Mouse (Mus musculus) ZHBTc4 (cell line): Measurements from ENCODE around the gene Bach2.

ENCODE experiments used
- DNase-seq: peaks from one replicate; pipeline ENCODE4 v3.0.0-alpha.2; 2011; ENCODE audit warnings: low read depth, low spot score

Bach2 gene

DNA sequence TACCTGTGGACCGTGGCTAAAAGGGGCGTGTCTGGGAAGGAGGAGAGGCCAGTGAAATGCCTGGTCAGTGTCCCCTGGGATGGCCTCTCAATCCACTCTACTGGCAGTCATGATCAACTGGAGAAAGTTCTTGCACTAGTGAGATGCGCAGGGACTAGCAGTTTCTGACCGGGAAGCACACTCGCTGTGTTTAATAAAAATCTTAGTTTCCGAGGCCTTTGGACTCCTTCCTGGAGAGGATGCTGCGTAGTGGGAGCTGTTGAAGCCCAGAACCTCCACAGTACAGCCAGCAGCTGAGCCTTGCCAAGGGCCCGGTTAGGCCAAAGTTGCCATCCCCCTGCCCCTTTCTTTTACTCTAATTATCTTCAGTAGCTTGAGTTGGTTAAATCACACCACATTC is 148.3 kb downstream of the Bach2 start:
- DNase-seq = no peak

DNA sequence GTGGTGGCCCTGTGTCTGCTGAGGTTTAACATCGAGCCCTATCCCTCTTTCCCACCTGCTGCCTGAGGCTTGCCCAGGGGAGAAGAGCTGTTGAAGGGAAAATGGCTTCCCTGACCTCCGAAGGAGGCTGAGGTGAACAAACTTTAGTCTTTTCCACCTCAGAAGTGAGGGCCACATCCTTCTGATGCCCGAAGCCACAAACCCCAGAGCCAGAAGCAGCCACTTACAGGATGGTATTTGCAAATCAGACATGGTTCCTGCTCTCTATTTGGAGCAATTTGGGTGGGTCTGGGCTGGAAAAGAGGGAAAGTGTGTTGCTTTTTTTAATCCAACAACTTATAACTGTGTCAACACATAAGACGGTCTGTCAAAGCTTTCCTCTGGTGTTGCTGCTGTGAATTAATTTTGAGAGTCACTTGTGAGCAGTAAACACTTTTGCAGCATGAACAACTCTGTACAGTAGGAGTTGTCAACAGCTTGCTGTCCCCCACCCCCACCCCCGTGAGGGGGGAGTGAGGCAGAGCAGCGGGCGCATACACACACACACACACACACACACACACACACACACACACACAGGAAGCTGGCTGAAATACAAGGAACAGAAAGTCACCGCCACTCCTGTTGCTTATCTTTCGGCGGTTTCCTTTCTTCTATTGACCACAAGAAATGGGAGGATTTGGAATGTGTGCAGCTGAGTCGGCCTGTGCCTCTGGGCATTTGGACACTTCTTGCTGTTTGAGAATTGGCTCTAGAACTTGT is 149.1 kb downstream of the Bach2 start:
- peak; percentile 62 for DNase-seq

DNA sequence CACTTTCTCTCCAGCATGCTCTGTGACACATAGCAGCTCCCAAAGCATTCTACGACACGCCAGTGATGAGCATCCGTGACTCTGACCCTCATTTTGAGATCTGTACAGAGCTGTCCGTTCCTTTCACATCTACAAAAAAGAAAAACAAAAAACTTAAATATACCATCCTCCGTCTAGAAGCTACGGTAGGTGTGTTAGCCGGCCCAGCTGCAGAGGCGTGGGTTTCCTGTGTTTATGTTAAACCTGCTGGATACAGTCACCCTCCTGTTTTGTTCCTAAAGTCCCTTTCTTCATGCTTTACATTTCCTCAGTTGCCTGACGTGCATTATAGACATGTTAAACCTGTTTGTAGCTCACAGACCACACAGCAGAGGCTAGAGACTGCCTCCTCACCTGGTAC is 150.0 kb downstream of the Bach2 start:
- no peak for DNase-seq

DNA sequence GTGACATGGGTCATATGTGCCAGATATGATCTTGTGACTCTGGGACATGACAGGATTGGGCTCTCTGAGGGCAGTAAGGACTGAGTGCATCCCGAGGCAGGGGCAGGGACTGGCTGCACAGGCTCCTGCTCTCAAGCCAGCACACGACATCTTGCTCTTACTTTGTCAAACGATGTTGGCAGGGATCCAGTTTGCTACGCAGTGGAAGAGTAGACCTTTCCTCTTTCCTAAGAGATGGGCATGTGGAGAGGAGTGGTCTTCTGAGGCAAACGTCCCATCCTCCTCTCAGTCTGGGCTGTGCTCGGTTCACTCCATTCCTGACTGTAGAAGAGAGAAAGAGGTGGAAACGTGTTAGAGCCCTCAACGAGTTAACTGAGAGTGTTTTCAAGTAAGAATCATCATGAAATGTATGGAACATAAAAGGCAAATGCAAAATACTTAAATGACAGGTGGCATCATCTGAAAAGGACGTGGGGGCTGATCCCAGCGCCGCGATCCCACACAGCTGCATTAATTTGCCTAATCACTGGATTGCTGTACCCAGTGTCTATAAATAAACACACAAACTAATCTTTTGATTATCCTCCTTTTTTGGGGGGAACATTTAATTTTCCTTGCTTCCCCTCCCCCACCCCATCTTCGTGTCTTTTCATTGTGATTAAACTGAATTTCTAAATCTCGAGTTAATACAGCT is 150.7 kb downstream of the Bach2 start:
- no peak for DNase-seq

DNA sequence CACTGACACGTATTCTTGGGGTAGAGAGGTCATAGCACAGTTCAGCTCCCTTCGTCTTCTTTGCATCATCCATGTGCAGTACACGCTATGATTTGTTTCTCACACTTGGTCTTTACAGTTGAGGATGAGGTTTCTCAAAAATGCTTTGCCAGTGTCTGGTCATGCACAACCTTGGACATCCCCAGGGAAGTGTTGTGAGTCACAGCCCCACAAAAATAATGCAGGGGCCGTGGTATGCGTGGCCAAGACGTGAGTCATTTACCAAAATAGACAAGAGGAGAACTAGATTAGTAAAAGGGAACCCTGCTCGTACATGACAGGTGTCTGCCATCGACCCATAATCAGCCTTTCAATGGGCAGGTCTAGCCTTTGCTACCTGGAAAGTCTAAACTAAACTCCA is 152.7 kb downstream of the Bach2 start:
- DNase-seq = no peak

DNA sequence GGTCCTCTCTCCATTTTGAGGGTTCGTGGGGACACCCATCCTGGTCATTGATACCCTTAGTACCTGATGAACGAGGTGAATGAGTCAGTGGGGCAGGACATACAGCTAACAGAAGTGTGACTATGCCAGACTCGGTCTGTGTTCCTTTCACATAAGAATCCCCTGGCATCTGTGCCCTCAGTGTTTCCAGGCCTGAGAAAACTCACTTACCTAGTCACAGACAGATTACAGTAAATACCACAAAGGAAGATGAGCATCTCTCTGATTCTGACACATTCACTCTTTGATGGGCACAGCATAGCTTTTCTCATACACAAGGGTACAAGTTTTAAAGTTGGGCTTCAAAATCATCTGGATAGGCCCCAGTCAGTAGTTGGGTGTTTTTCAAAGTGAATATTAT is 154.6 kb downstream of the Bach2 start:
- no peak for DNase-seq

DNA sequence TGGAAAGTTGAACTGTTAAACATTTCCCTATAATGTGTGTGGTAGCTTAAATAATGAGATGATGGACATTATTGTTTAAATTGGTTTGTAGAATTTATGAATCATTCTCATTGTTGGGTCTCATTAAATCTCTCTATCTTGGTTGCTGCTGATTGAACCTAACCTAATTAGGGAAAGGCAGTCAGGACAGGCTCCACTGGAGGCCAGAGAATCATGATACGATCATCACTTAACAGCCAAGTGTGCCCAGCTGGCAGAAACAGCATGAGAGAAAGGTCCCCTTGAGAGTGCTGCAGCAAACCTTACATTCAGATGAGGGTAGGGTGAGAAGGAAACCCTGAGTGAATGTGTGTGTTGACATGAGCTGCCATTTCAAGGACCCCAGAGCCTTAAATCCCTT is 155.3 kb downstream of the Bach2 start:
- DNase-seq = no peak

DNA sequence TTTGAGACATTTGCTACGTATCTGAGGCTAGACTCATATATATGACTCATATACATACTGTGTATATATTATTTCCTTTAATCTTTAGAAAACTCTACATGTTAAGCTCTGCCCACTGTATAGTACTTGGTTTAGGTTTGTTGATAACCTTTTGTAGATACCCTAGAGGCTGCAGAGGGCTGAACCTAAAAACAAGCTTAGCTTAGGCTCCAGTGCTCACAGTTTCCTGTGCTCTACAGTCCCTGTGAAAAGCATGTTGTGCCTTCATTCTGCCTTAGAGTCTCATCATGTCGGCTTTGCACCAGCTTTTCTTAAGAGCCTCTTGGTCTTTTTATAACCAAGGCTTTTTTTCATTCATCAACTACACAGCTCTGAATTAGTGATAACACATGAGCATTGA is 156.2 kb downstream of the Bach2 start:
- DNase-seq = no peak

DNA sequence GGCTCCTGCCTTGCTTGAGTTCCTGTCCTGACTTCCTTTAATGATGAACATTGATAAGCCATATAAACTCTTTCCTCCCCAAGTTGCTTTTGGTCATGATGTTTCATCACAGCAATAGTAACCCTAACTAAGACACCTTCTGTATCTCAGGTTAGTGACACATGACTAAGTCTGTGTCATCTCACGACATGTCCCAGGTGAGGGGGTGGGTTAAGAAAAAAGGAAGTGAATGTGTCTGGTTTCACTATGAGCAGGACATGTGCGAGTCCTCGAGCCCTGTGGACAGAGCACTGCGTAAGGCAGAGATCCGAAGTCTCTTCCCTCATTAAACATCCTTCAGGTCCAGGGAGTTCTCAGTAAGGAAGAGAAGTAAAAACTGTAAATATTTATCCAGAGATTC is 162.9 kb downstream of the Bach2 start:
- no peak for DNase-seq

DNA sequence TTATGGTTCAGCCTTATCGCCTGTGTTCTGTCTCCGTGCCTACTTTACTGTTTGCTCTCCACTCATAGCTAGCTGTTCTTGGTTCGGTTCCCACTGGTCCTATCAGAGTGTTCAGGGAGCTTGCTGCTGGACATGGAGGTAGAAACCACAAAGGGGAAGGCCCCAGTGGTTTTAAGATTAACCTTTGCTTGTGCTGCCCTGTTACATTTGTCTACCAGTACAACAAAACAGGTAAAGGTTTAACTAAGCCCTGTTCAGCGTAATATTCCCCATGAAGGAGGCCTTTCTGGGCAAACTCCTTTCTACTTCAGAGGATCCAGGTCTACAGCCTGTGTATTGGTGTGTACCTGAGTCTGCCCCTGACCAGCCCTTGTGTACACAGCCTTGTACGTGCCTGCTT is 164.9 kb downstream of the Bach2 start:
- no peak for DNase-seq

DNA sequence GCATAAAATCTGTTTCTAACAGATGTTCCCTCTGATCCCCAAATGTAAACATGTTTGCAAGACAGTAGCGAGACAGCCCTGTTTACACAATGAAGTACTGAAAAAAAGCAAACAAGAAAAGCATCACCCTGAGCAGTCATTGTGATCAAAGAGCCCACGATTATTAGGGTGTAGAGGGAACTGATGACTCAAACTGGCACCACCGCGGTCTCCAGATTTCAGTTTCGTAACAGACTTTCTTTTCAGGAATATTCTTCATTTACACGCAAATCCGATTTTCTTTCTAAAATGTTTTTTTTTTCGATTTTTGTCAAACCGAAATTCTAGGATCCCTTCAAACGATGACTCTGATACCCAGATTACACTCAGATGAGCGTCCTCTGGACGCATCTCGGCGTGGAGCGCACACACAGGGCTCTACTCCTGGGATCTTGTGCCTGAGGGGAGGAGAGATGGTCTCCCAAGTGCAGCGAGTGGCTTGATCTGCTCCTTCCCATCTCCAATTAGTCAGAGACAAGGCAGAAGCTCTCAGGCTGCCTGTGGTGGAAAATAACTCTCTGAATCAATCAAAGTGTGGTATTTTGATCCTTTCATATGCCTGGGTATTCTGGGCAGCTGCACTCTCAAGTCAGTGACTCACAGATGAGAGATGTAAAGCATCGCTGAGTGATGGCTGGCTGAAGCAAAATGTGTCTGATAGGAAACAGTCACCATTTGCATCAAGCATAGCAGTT is 166.7 kb downstream of the Bach2 start:
- DNase-seq = no peak

DNA sequence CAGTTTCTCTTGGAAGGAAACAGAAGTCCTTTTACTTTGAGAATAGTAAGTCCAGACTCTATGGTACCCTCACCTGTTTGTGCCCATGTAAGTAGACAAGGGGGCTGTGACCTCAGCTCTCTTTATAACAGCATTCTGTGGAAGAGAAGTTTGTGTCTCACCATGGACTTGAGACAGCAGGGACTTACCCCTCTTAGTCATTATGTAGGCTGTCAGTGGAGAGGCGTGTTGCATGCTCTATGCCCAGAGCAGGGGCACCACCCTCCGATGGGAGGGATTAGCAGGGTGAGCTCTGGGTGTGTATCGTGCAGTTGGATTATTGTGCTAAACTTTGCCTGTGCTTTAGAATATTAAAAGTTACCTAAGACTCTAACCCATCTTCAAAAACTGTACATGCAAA is 167.4 kb downstream of the Bach2 start:
- DNase-seq = no peak

DNA sequence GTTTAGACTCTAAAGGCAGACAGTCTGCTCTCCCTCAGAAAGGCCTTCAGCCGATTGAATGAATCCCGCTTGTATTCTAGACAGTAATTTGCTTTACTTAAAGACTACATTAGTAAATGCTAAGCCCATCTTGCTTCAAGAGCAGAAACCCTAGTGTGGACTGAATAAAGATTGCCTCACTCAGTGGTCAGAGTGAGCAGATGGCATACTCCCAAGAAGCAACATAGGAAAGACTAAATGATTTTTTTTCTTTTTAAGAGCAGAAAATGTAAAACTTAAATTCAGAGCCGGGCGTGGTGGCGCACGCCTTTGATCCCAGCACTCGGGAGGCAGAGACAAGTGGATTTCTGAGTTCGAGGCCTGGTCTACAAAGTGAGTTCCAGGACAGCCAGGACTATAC is 169.9 kb downstream of the Bach2 start:
- no peak for DNase-seq

DNA sequence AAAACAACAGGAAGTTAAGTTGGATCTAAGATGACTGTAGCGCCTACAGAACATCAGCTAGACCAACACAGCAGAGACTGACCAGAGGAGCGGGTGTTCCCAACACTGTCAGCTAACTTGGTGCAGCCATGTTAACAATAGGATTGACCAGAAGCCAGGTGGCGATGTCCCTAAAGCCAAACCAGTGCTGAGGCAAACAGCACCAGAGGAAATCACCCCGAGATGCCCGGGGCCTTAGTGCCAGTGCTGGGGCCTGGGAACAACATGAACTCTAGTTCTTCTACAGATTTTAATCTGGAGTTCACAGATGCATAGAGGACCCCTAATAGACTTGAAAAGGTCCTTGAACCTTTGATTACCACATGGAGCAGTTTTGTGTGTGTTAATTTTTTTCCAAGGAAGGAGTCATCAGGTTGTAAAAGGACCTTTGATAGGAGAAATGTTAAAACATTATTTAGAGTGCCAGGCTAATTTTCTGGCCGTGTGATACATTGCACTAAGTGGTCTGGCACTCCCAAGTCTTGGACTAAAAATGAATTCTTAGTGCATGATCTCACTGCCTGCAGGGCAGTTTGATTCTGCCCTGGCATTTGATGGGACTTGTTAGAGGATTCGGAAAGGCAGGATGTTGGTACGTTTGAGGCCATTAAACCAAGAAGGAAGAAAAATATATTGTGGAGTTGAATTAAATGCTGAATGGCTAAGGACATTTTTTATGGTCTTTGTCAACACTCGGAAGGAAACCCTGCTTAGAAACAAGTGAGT is 170.7 kb downstream of the Bach2 start:
- no peak for DNase-seq

DNA sequence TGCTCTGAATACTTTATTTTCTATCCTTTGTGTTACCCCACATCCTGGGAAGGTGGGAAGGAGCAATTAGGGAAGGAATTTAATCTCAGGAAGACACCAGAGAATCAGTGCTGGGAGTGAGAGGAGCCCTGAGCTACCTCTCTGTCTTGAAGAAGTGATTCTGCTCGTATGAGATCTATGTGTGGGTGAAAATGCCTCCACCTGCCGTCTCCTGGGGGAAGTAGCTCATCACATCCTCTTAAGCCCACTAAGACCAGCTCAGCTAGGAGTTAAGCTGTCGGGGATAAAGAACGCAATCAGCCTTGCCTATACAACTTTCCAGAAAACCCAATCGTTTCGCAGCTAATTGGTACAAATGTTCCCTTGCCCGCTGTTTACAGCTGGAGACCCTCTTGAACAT is 174.5 kb downstream of the Bach2 start:
- DNase-seq = no peak

DNA sequence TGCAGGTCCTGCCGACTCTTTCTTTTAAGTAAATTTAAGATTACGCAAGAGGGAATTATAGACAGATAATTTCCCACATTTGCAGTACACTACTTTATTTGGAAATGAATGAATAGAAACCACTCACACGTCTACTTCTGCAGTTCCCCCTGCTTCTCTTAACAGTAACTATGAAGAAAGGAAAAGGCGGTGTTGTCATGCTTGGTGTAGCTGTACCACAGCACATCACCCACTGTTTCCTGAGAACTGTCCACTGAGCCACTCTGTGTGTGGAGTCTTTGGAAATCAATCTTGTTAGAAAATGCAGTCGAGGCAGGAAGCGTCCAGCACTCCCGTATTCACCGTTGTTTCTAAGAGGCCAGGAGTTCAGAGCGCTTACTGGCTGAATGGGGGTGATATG is 174.9 kb downstream of the Bach2 start:
- DNase-seq = no peak

DNA sequence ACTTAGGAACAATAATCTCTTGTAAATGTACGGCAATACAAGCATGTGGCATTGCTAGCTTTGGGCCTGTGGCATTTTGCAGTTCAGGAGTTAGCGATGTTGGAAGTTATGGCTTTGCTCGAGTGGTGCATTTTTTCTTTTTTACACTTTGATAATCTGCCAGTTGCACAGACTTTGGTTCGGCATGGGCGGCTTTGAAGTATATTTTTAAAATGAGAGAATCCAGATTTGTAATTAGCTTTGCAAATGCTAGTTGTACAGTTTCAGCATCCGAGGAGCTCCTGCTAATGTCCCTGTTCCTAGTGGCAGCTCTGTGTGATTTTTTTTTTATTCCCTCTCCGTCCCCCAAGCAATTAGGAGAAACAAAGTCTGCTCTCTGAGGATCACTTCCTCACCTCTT is 176.4 kb downstream of the Bach2 start:
- DNase-seq = no peak

DNA sequence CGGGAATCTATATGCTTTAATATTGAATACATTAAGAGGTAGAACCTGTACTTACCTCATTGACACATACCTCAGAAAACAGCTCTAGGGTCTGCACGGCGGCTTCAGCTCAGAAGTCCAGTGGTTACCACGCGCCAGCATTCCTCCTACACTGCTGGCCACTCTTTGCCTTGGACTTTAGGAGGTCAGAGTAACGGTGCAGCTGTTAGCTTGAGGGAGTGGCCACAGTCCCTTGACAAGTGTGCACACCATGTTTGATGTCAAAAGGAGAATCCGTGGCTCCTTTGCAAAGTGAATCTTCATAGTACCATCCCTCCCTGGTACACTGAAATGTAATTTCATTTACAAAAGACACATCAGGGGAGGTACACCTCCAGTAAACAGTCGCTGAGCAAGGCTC is 179.3 kb downstream of the Bach2 start:
- no peak for DNase-seq

DNA sequence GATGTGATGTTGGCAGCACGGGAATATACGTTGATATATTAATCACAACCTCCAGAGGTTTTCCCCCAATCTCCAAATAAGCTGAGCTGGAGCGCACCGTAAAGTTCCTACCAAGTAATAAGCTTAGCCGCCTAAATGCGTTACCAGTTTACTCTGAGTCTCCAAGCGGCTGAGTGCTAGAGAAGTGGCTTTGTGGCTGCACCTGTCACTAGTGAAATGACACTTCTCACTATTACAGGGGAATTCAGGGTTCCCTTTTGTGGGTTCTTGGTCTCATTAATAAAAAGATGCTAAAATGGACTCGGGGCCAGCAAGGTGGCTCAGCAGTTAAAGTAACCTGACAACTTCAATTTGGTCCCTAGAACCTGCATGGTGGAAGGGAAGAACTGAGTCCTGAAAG is 183.0 kb downstream of the Bach2 start:
- DNase-seq = no peak

DNA sequence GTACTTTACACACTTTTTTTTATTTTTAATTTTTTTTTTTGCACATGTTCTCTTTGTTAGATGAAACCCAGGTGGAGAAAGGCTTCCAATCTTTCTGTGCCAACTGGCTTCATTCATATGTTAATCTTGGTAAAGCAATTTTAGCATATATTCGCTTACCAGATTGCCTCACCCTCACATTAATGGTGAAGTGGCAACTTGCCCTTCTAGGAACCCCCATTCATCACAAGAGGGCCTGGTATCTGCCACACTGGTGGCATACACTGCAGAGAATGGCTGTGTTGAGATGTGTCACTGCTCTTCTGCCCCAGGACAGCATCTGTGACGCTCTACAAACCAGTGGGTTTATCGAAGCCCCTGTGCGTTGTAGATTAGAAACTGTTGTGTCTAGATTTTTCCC is 183.8 kb downstream of the Bach2 start:
- DNase-seq = no peak

DNA sequence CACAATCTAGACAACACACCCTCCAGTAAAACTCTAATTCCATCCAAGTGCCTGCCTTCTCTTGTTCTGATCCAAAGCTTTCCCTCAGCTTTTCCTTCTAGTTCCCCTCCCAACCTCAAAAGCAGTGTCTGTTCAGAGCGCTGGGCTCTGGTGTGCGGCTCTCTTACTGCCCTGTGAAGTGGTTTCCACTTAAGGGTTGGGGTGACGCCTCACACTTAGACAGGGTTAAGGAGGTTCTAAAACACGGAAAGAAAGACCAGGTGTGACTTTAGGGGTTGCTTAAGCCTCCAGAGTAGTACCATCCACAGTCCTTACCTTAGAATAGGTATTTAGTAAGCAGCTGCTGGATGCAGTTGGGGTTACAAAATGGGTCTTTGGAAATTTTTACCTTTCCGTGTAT is 185.1 kb downstream of the Bach2 start:
- no peak for DNase-seq

DNA sequence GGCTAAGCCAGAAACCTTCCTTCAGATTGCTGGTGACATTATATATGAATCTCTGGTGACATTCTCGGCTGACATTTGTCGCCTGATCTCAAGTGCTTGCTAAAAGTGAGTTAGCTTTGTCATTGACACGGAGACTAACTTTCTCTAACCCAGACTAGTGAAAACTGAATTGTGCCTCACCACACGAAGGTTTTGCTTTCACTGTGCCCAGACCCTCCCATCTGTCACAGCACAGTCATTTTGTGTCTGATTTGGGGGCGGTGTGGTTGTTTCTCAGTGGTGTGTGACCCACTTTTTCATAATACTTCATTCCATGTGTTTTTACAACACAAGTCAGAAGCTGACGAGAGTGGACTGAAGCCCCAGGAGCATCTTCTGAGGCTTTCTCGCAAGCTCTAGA is 185.8 kb downstream of the Bach2 start:
- no peak for DNase-seq
